Mouse (Mus musculus): Measurements from ENCODE around the gene Mgat3. TPM values are rescaled to one million over a fixed set of nuclear protein-coding genes. Genes with fewer than 3 reads are reported as not detected.

The Mgat3 gene
- 83.1 TPM for polyA plus RNA-seq (2015; fragmentation: Illumina TruSeq; extraction: RNeasy Lipid Tissue Mini Kit (QIAGEN cat#74804); ENCODE audit: low read depth, low replicate concordance)

GRCm38 (mm10) chr15:80173001-80173771 is at the start of gene Mgat3:
Mgat3 (plus strand) TSS chr15:80173721.

GRCm38 (mm10) chr15:80132993-80133586 is 40.4 kb upstream of the Mgat3 start, which contains the start of gene Tab1:
Tab1 (plus strand) TSS chr15:80133127.

GRCm38 (mm10) chr15:80233733-80234509 is 60.4 kb downstream of the Mgat3 start, which contains the start of gene Mief1:
Mief1 (plus strand) TSS chr15:80234018.

GRCm38 (mm10) chr15:80235535-80235934 is 62.0 kb downstream of the Mgat3 start, which contains the start of gene AC140267.1:
AC140267.1 (plus strand) TSS chr15:80235835.

GRCm38 (mm10) chr15:80254847-80255645 is 81.5 kb downstream of the Mgat3 start, which contains the start of gene Atf4:
Atf4 (plus strand) TSS chr15:80255184.

GRCm38 (mm10) chr15:80263610-80264575 is 90.4 kb downstream of the Mgat3 start, which contains the start of gene Rps19bp1:
Rps19bp1 (minus strand) TSS chr15:80264315.

Other genes starting within 250 kb of the Mgat3 start
- gene Cbx7, start 202.6 kb upstream of the Mgat3 start, polyA plus RNA-seq (2015; fragmentation: Illumina TruSeq; extraction: RNeasy Lipid Tissue Mini Kit (QIAGEN cat#74804); ENCODE audit: low read depth, low replicate concordance): 52.6 TPM
- 17.7 TPM for gene Pdgfb, start 158.7 kb upstream of the Mgat3 start, polyA plus RNA-seq (2015; fragmentation: Illumina TruSeq; extraction: RNeasy Lipid Tissue Mini Kit (QIAGEN cat#74804); ENCODE audit: low read depth, low replicate concordance)
- gene Syngr1, start 82.4 kb upstream of the Mgat3 start, polyA plus RNA-seq (2015; fragmentation: Illumina TruSeq; extraction: RNeasy Lipid Tissue Mini Kit (QIAGEN cat#74804); ENCODE audit: low read depth, low replicate concordance): 307 TPM
- gene Rpl3, start 81.9 kb upstream of the Mgat3 start, polyA plus RNA-seq (2015; fragmentation: Illumina TruSeq; extraction: RNeasy Lipid Tissue Mini Kit (QIAGEN cat#74804); ENCODE audit: low read depth, low replicate concordance): 1,138 TPM
- 20.6 TPM for gene Tab1, start 40.6 kb upstream of the Mgat3 start, polyA plus RNA-seq (2015; fragmentation: Illumina TruSeq; extraction: RNeasy Lipid Tissue Mini Kit (QIAGEN cat#74804); ENCODE audit: low read depth, low replicate concordance)
- gene Mief1, start 60.3 kb downstream of the Mgat3 start, polyA plus RNA-seq (2015; fragmentation: Illumina TruSeq; extraction: RNeasy Lipid Tissue Mini Kit (QIAGEN cat#74804); ENCODE audit: low read depth, low replicate concordance): 14.1 TPM
- gene AC140267.1, start 62.1 kb downstream of the Mgat3 start, polyA plus RNA-seq (2015; fragmentation: Illumina TruSeq; extraction: RNeasy Lipid Tissue Mini Kit (QIAGEN cat#74804); ENCODE audit: low read depth, low replicate concordance): not detected
- gene Atf4, start 81.5 kb downstream of the Mgat3 start, polyA plus RNA-seq (2015; fragmentation: Illumina TruSeq; extraction: RNeasy Lipid Tissue Mini Kit (QIAGEN cat#74804); ENCODE audit: low read depth, low replicate concordance): 207 TPM
- gene Rps19bp1, start 90.6 kb downstream of the Mgat3 start, polyA plus RNA-seq (2015; fragmentation: Illumina TruSeq; extraction: RNeasy Lipid Tissue Mini Kit (QIAGEN cat#74804); ENCODE audit: low read depth, low replicate concordance): 46.0 TPM
- gene Cacna1i, start 113.5 kb downstream of the Mgat3 start, polyA plus RNA-seq (2015; fragmentation: Illumina TruSeq; extraction: RNeasy Lipid Tissue Mini Kit (QIAGEN cat#74804); ENCODE audit: low read depth, low replicate concordance): 30.2 TPM